Mouse (Mus musculus) layer of hippocampus, postnatal 36 days (tissue): ENCODE results near the gene Cd9. TPM values are rescaled to one million over a fixed set of nuclear protein-coding genes. Genes with fewer than 3 reads are reported as not detected.

Experiments used
- total RNA-seq, 2 experiments: library from RNA; stranded (reverse); gene quantifications; 2 replicates each; pipeline ENCODE4 v1.2.3; 2021

Gene Cd9
- total RNA-seq, 2 experiments from 2014 or later: 70.6 to 71.5 TPM

Other genes starting within 250 kb of the Cd9 start
- gene Tuba3a, start 208.7 kb downstream of the Cd9 start, total RNA-seq: not detected
- 1 to 10 TPM; 6.9 to 7.0 TPM for gene Ltbr, start 180.9 kb downstream of the Cd9 start, total RNA-seq
- 1 to 10 TPM; 4.1 to 4.3 TPM for gene Scnn1a, start 174.1 kb downstream of the Cd9 start, total RNA-seq
- 10 to 100 TPM in 1 of 2 experiments, 1 to 10 TPM in 1; 9.9 to 12.6 TPM for gene Tnfrsf1a, start 145.4 kb downstream of the Cd9 start, total RNA-seq
- gene Plekhg6, start 114.0 kb downstream of the Cd9 start, total RNA-seq: under 1 TPM in 1 of 2 experiments, not detected in 1; 0.25 TPM
- 10 to 100 TPM; 12.2 to 13.1 TPM for gene Vwf, start 52.0 kb upstream of the Cd9 start, total RNA-seq
- 1 to 10 TPM; 5.7 to 7.2 TPM for gene Ano2, start 195.6 kb upstream of the Cd9 start, total RNA-seq